Mouse (Mus musculus) bone marrow, adult 2 months (tissue): ENCODE measurements around the gene Tbx5.

ENCODE experiments used
- CTCF ChIP-seq: fragments of 200-500 bp; IDR thresholded peaks from 2 replicates; pipeline ENCODE4 v1.5.1; 2011; ENCODE audit warnings: low read length, control low read depth; ENCODE audit not compliant: control insufficient read depth, insufficient read depth
- POLR2A ChIP-seq: fragments of 200-500 bp; IDR thresholded peaks from 2 replicates; pipeline ENCODE4 v1.6.1; 2011; ENCODE audit warnings: low read depth, mild to moderate bottlenecking, control low read depth, low read length, borderline replicate concordance; ENCODE audit not compliant: control insufficient read depth

DNA sequence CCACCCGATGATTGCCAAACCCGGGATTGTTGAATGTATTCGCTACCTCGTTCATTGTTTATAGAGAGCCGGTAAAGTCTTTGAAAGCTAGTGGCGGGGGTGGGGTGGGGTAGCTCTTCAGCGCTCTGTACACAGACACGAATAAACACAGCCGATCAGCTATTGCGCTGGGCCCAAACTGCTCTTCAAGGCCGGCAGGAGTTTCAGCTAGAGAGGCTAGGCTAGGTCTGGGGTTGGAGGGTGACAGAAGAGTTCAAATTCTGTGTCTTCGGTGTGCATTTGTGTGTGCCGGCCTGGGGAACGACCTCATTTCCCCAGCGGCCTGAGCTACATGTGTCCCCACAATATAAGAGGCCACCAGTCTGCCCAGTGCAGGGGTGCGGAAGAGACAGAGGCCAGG is 6.7 kb downstream of the Tbx5 start:
- TF ChIP-seq POLR2A (no peak), CTCF (no peak)
